Mouse (Mus musculus) C2C12 (cell line): ENCODE measurements around the gene Kctd3. TPM values are rescaled to one million over a fixed set of nuclear protein-coding genes. Genes with fewer than 3 reads are reported as not detected.

Source experiments
- H3K27me3 ChIP-seq: one replicate; pipeline ENCODE4 v1.6.1; 2011; ENCODE audit not compliant: control insufficient read depth, insufficient read depth, insufficient read length
- H3K36me3 ChIP-seq: one replicate; pipeline ENCODE4 v1.6.1; 2011; ENCODE audit not compliant: control insufficient read depth, insufficient read depth
- H3K4me3 ChIP-seq: one replicate; pipeline ENCODE4 v1.5.1; 2011; ENCODE audit warnings: mild to moderate bottlenecking, control low read depth; ENCODE audit not compliant: poor library complexity, insufficient read depth, severe bottlenecking
- H3K79me2 ChIP-seq: one replicate; pipeline ENCODE4 v1.6.1; 2011; ENCODE audit not compliant: control insufficient read depth, insufficient read depth
- H3K79me3 ChIP-seq: one replicate; pipeline ENCODE4 v1.6.1; 2011; ENCODE audit warnings: low read depth, control low read depth
- H3ac ChIP-seq: one replicate; pipeline ENCODE3; 2011; ENCODE audit warnings: low read depth; ENCODE audit not compliant: control insufficient read depth, insufficient read length
- CEBPB ChIP-seq: IDR thresholded peaks from one replicate; pipeline ENCODE4 v1.6.1; 2011; ENCODE audit warnings: low read depth, mild to moderate bottlenecking, control low read depth, moderate library complexity
- CTCF ChIP-seq: IDR thresholded peaks from one replicate; pipeline ENCODE4 v1.5.1; 2011; ENCODE audit not compliant: control insufficient read depth, insufficient read depth, insufficient read length
- FOSL1 ChIP-seq: IDR thresholded peaks from one replicate; pipeline ENCODE4 v1.8.0; 2011; ENCODE audit warnings: mild to moderate bottlenecking, low read length; ENCODE audit not compliant: poor library complexity, insufficient read depth, severe bottlenecking
- MAX ChIP-seq: IDR thresholded peaks from one replicate; pipeline ENCODE4 v1.6.1; 2011; ENCODE audit warnings: mild to moderate bottlenecking, control low read depth
- MYOD1 ChIP-seq: IDR thresholded peaks from one replicate; pipeline ENCODE4 v1.6.1; 2011; ENCODE audit warnings: low read depth; ENCODE audit not compliant: control insufficient read depth, insufficient read length
- MYOG ChIP-seq: IDR thresholded peaks from one replicate; pipeline ENCODE4 v1.6.1; 2011; ENCODE audit not compliant: control insufficient read depth, insufficient read length; ENCODE audit errors: extremely low read depth
- USF1 ChIP-seq: IDR thresholded peaks from one replicate; pipeline ENCODE4 v1.6.1; 2011; ENCODE audit warnings: low read depth, mild to moderate bottlenecking, control low read depth, moderate library complexity
- polyA plus RNA-seq: library from polyadenylated mRNA; unstranded; fragments of >200 nt; fragmentation: generic; extraction: Trizol; gene quantifications from one replicate; pipeline ENCODE4 v1.2.1, GENCODE M21; 2012; ENCODE audit warnings: missing spikeins

Kctd3 gene
- polyA plus RNA-seq, 1 experiment: 19.0 TPM

DNA sequence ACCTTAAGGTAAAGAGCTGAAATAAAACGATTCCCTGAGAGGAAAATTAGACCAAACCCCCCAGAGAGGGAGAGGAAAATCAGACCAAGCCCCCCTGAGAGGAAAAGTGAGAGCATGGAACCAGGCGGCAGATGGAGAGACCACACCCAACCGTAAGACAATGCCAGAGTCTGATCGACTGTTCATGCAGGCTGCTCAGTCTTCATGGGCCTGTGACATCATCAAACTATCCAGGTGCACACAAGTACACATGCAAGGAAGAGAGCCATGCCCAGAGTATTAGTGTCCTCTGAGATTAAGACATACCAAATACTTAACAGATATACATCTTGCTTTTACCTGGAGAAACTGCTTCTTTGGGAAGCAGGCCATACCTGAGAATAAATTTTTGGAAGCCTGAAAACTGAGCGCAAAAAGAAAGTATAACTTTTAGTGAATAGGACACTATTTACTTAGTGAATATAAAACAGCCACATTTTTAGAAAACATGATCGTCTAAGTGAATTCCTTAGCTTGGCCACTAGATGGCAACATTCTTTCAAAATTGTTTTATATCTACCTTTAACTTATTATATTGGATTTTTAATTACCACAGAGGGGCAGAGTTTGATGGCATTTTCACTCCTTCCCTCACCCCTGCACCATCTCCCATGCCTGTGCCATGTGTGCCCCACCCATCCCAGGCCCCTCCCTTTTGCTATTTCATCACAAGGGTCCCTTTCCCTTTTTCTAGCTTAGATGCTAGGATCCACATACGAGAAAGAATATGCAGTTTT, 15.5 kb upstream of the Kctd3 start:
- no peak overlapping the region for H3ac ChIP-seq
- no peaks in the 10 kb centered on the region for H3K79me3 ChIP-seq
- H3K4me3 ChIP-seq: no peak overlapping the region
- TF ChIP-seq MAX (no peak), CTCF (no peak), CEBPB (no peak), USF1 (no peak), FOSL1 (no peak), MYOG (no peak), MYOD1 (no peak)
- no peaks in the 10 kb centered on the region for H3K79me2 ChIP-seq
- H3K36me3 ChIP-seq: no peaks in the 10 kb centered on the region
- no peaks in the 10 kb centered on the region for H3K27me3 ChIP-seq

DNA sequence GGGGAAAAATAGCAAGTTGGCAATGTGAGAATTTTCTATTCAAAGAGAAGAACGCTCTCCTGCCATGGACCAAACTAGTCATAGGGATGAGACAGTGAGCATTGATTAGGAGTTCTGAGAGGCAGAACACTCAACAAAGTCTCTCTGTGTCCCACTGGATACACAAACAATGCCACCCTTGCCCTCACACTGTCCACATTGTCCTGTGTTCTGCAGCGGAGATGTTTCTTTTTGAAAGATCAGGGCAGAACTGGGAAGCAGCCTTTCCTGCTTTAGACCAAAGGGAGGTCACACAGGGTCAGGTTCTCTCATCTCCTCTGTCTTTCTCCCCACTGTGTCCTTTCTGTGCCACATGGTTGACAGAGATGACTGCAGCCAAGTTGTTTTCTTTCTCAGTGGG, 7.7 kb upstream of the Kctd3 start:
- TF ChIP-seq MAX: no peak
- no peak for TF ChIP-seq MYOD1
- no peak for TF ChIP-seq CTCF
- no peak for TF ChIP-seq FOSL1
- TF ChIP-seq USF1: no peak
- Histone ChIP-seq H3ac (no peak overlapping the region), H3K79me3 (no peaks in the 10 kb centered on the region), H3K36me3 (no peaks in the 10 kb centered on the region), H3K79me2 (no peaks in the 10 kb centered on the region), H3K4me3 (no peak overlapping the region), H3K27me3 (peaks cover 26% of the 10 kb centered on the region)

DNA sequence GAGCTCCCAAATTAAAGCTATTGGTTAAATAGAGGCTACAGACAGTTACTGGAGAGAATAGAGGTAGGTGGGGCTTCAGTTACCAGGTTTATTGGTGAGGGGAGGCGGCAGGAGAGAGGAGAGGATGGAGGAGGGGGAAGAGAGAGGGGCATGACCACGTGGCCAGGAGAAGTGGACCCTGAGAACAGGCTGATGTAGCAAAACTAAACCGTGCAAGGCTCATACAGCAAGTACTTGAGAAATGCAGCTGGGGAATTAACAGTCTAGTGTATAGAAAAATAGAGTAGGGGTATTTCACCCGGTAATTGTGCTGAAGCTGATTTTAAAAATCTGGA, 5.9 kb upstream of the Kctd3 start:
- H3K27me3 ChIP-seq: peaks cover 26% of the 10 kb centered on the region
- TF ChIP-seq MAX (no peak), MYOD1 (no peak), CEBPB (no peak), MYOG (no peak), FOSL1 (no peak), USF1 (no peak), CTCF (no peak)
- no peak overlapping the region for H3ac ChIP-seq
- H3K4me3 ChIP-seq: no peak overlapping the region
- no peaks in the 10 kb centered on the region for H3K79me2 ChIP-seq
- H3K79me3 ChIP-seq: no peaks in the 10 kb centered on the region
- no peaks in the 10 kb centered on the region for H3K36me3 ChIP-seq

DNA sequence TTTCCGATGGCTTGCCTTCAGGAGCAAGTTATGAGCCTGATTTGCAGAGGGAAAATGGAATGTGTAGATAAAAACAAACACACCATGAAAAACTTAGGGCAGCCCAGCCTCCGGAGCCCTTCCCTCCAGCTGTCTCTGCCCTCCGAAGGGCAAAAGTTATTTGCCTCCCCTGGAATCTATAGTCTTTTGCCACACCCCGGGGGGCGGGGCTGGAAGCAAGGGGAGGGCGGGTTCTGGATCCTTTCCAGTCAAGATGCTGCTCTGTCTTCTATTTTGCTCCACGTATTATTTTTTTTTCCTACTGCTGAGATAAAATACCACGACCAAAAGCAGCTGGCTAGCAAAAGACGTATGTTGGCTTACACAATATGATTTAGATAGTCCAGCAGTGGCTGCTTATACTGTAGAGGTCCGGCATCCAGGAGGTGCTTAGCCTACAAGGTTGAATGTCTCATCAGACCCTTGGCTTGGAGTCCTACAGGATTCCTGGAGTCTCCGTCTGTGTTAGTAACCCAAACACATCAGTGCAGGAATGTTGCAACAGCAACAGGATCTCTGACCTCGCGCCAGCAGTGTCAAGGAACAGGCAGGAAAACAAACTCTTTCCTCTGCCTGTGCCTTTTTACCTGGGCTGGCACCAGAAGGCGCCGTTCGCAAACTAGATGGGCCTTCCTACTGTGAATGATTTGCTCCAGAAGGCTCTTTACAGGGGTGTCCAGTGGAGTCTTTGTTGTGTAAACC, 5.4 kb upstream of the Kctd3 start:
- Histone ChIP-seq H3K79me2 (no peaks in the 10 kb centered on the region), H3K27me3 (peaks cover 26% of the 10 kb centered on the region), H3K36me3 (no peaks in the 10 kb centered on the region), H3K79me3 (no peaks in the 10 kb centered on the region), H3ac (no peak overlapping the region), H3K4me3 (no peak overlapping the region)
- TF ChIP-seq USF1 (no peak), CTCF (no peak), MAX (no peak), CEBPB (no peak), MYOG (no peak), FOSL1 (no peak), MYOD1 (no peak)

DNA sequence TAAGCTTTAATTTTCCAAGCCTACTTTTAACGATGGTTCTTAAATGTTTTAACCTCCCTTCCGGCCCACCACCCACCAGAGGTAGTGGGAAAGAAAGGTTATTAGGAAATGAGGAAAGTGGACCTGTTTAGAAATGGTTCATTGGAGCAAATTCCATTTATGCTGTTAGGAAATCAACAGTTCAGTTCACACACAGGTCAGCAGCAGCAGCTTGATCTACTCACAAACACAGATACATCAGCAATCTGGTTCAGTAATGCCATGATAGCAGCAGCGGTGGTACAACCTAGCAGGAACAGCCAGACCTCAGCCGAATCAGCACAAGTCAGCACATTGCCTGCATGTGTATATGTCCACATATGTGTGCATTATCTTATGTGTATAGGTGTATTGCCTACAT, 3.0 kb upstream of the Kctd3 start:
- Histone ChIP-seq H3K79me3 (peaks cover 9% of the 10 kb centered on the region), H3K4me3 (no peak overlapping the region), H3K79me2 (peaks cover 18% of the 10 kb centered on the region), H3K27me3 (peaks cover 26% of the 10 kb centered on the region), H3K36me3 (no peaks in the 10 kb centered on the region), H3ac (no peak overlapping the region)
- no peak for TF ChIP-seq MYOG
- no peak for TF ChIP-seq CTCF
- no peak for TF ChIP-seq USF1
- no peak for TF ChIP-seq MAX
- no peak for TF ChIP-seq CEBPB

DNA sequence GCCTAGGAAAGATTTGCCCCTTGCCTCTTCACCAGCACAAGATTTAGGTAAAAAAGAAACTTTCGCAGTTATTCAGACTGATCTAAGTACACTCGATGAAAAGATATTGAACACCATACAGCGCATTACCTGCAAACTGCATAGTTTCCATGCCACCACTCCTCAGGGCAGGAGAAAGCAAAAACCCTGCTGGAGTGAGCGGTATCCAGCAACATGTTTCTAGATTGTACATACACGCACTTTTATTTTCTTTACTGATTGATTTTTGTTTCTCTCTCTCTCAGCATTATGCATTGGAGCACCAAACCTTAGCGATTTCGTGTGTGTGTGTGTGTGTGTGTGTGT, 311 bp upstream of the Kctd3 start:
- no peak overlapping the region for H3ac ChIP-seq
- peaks cover 2% of the 10 kb centered on the region for H3K36me3 ChIP-seq
- H3K27me3 ChIP-seq: no peaks in the 10 kb centered on the region
- TF ChIP-seq MYOG (no peak), FOSL1 (no peak), MAX (no peak), MYOD1 (no peak), CTCF (no peak), USF1 (no peak), CEBPB (no peak)
- H3K4me3 ChIP-seq: no peak overlapping the region
- H3K79me3 ChIP-seq: peaks cover 24% of the 10 kb centered on the region
- H3K79me2 ChIP-seq: peaks cover 45% of the 10 kb centered on the region
